Mouse (Mus musculus) cerebellum, postnatal 10 days (tissue): ENCODE measurements at regions not wholly inside any gene's neighbourhood (a gene's known extent, or its start where the extent isn't known, plus 50 kb on each side); places are given as distances from the start of the nearest gene placed in this dataset.

Experiments used
- DNase-seq, 2 experiments: peaks; one replicate each; pipeline ENCODE4 v3.0.0; 2021; ENCODE audit warnings: mixed read lengths in 2 of 2

DNA sequence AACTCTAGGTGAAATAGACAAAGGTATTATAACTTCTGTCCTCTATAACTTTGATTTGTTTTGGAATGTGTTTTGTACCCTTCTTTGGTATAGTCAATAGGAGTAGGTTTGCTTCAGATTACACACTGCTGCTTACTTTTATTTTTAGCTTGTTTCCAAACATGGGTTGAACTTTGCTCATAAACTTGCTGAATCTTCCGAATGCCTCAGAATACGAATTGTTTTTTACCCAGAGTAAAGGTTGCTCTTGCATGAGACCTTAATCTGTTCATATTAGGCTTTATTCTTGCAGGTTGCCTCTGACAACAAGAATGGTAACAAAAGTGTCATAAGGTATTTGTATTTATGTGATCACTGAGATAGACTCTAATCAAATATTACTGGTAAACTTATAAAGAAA lies 541.3 kb upstream of the Megf9 start:
- DNase-seq = no peak

DNA sequence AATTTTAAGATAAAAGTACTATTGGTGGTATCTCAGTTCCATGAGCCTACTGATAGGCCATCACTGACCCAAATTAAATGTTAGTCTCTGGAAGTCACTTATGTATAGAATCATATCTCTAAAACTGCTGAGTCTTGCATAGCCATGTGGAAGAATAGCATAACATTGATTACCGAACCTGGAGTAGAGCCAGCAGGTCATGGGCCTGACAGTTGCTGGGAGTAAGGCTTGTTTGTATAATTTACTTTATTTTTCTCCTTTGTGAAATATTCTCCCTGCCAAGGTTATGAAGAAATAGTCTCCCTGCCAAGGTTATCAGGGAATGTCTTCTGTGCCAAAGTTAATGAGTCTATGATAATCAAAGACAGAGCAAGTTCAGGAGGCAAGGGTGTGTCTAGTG lies 499.7 kb upstream of the Megf9 start:
- peak in 1 of 2 experiments; percentile 3 for DNase-seq
